Mouse (Mus musculus): ENCODE results near the gene Zfp335.
"Not testable (repeated sequence)": the region's sequence is repeated elsewhere in the genome, so short reads cannot be mapped to it uniquely, and the experiment has no call there.

Zfp335 gene

DNA sequence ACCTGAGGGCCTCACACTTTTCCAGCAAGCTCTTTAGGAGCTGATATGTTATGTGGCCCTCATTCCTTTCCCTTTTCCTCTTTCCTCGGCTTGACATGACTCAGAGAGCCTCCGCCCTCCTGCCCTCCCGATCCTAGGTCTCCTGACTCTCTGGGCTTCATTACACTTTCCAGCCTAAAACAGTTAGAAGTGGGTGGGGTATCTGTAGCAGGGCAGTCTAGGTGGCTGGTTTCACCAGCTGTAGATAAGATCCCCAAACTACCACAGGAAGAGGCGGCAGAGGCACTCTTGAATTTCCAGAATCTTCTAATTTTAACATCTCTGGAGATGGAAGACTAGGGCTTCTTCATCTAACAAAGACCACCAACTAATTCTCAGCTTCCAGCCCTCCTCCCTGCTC, 47.0 kb downstream of the Zfp335 start:
- no peak for DNase-seq

DNA sequence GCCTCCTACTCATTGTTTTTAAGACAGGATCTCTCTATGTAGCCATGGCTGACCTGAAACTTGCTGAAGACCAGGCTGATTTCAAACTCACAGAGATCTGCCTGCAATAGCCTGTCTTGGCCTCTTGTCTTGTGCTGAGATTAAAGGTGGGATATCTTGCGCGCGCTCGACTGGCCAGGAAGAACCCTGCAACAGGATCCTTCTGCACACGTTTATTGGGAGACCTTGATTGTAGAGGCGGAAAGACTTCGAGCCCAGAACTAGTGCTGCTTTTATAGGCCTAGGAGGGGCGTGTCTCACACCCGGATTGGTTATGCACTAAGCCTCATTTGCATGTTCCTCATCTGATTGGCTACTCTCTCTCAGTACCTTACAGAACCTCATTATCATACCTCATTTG, 48.1 kb downstream of the Zfp335 start:
- not testable (repeated sequence) for DNase-seq

DNA sequence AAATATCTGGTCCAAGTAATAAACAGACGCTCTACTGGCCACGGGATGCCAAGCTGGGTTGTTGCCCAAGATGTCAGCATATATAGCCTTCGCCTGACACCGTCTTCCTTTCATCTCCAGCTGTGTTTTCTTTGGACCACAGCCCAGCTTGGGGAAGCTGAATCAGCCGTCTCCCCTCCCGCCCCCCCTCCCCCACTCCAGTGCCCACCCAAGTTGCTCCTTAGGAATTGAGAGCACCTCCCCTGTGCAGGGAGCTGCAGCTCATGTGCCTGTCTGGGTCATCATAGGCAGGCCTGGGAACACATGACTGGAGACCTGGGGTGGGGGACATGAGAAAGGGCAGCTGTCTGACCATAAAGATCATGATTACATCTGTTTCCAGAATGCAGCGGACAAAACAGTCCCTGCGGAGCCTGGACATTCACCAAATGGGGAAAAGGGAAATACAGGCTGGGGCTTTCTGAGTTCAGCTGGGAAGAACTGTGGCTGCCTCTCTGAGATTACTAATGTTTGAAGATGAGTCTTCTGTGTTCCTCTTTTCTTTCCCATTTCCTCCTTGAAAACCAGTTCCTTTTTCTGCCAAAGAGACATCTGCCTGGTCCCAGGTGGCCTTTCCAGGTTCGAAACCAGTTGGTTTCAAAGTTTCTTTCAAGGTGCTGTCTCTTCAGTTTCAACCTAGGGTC, 49.2 kb downstream of the Zfp335 start:
- peak; percentile 51 for DNase-seq

DNA sequence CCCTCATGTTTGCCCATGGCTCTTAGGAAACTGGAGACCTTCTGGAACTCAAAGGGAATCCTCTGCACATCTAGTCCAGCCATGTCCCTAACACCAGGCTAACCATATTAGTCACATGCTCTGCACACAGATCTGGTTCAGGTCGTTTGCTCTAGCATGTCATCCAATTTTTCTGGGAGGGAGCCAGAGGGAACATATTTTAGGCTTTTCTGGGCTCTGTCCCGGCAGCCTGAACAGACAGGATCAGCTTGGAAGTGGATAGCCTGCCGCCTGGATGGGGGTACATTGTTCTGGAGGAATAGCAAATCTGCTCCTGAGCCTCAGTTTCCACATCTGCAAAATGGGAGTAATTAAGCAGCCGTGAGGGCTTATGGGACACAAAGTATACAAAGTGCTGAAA, 50.5 kb downstream of the Zfp335 start:
- DNase-seq = no peak

- DNase-seq = no peak
Measured at GRCm38 (mm10) chr2:164859640-164860432, 51.7 kb downstream of the Zfp335 start.

GRCm38 (mm10) chr2:164859155-164859554, 52.4 kb downstream of the Zfp335 start:
- no peak for DNase-seq

DNA sequence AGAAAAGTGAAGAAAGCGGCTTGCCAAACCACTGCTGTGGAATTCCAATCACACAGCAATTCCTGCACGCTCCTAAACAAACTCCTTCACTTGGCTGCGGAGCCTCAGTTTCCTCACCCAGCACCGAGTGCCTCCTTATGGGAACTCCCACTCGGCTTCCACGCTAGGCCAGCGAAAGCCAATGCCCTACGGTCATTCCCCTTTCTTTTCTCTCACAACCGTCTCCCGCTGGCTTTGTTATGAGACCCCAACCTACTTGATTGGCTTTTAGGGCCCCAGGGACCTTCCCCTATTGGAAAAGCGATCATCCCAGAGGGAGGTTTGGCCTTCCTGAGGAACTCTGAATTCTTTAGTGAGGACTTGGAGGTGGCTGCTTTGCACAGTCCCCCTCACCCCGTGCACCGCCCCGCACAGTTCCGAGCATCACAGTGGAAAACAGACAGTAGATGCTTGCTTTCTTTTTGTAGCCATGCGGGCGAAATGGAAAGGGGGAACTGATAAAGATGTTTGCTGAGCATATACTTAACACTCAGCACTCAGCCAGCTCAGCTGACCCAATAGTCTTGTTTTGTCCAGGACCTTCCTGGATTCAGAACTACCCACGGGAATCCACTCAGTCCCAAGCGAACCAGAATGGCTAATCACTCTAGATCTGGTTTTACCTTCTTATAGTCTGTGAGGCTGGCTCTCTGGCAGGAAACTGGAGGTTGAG, 53.6 kb downstream of the Zfp335 start:
- no peak for DNase-seq

DNA sequence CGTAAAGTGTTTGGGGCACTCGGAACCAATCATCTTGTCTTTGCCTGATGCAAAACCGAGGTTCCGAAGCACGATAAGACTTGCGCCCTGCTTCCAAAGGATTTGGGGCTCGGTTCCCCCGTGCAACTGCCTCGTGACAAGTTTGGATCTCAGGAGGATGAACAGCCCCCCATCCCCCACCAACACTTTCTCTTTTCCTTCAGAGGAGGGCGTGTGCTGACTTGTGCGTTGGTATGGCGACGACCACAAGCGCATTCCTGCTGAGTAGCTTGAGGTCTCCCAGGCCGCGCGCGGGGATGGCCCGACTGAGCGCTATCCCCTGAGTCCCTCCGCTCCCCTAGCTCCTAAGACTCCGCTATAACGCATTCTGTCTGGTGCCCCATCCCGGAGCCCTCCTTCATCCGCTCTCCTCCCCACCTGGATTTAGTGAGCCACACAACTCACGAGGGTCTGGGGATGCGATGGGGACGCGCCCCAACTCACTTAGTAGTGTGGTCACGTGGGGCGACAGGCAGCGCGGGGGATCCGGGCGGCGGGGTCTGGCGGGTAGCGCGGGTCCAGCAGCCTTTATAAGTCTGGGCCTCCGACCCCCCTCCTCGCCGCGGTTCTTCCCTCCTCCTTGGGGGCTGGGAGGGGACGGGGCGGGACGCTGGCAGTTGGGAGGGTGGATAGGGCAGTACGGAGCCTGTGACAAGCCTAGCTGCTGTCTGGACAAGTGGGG, 54.3 kb downstream of the Zfp335 start, which contains the start of gene Pltp:
Gene Pltp, minus strand, starts transcription at position 611 of the 721 bp plus-strand sequence.
- peak; percentile 56 for DNase-seq

- no peak for DNase-seq
Measured at GRCm38 (mm10) chr2:164856309-164857100, 55.1 kb downstream of the Zfp335 start.

DNA sequence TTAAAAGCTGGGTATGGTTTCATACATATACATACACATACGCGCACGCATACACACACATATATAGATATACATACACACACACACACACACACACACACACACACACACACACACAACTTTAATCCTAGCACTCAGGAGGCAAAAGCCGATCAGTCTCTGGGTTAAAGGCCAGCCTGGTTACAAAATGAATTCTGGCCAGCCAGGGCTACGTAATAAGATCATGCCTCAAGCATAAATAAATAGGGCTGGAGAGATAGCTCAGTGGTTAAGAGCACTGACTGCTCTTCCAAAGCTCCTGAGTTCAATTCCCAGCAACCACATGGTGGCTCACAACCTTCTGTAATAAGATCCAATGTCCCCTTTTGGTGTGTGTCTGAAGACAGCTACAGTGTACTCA, 56.0 kb downstream of the Zfp335 start:
- DNase-seq = not testable (repeated sequence)

- no peak for DNase-seq
Measured at GRCm38 (mm10) chr2:164850061-164850460, 61.5 kb downstream of the Zfp335 start.

- no peak for DNase-seq
Measured at GRCm38 (mm10) chr2:164845782-164846181, 65.8 kb downstream of the Zfp335 start.
